Mouse (Mus musculus) lung, postnatal 0 days (tissue): Measurements from ENCODE around the gene Zranb3.

Source experiments
- CTCF ChIP-seq: IDR thresholded peaks from 2 replicates; pipeline ENCODE4 v1.5.1; 2016; ENCODE audit warnings: antibody characterized with exemption, mild to moderate bottlenecking
- EP300 ChIP-seq: IDR thresholded peaks from 2 replicates; pipeline ENCODE4 v1.6.1; 2016; ENCODE audit warnings: antibody characterized with exemption, mild to moderate bottlenecking, control low read depth

GRCm38 (mm10) chr1:128046455-128046854 is 56.4 kb downstream of the Zranb3 start:
- TF ChIP-seq CTCF (no peak), EP300 (no peak)
